Mouse (Mus musculus) heart, adult 8-10 months (tissue): ENCODE results near the gene Zfp275. TPM values are rescaled to one million over a fixed set of nuclear protein-coding genes. Genes with fewer than 3 reads are reported as not detected.
"Not testable (repeated sequence)": the region's sequence is repeated elsewhere in the genome, so short reads cannot be mapped to it uniquely, and the experiment has no call there.

Experiments used
- DNase-seq: peaks from one replicate; pipeline ENCODE4 v3.0.0; 2022; ENCODE audit warnings: low spot score
- total RNA-seq, 4 experiments: library from RNA; stranded (reverse); gene quantifications; 2 replicates each; pipeline ENCODE4 v1.2.4; 2022

Gene Zfp275
- 1 to 10 TPM; 6.1 to 7.5 (median 6.7) TPM for total RNA-seq

GRCm38 (mm10) chrX:73342483-73342895 is at the start of gene Zfp275:
Gene Zfp275 (plus strand): TSS chrX:73342621.
- DNase-seq = peak; percentile 62

- not testable (repeated sequence) for DNase-seq
Observed at GRCm38 (mm10) chrX:73292876-73293275, 49.5 kb upstream of the Zfp275 start, which contains the start of the genes Xlr5a and Xlr5c. Gene Xlr5a (minus strand): TSS chrX:73292976. Gene Xlr5c (minus strand): TSS chrX:73292976.

GRCm38 (mm10) chrX:73295745-73296144 is 46.7 kb upstream of the Zfp275 start:
- DNase-seq = not testable (repeated sequence)

DNA sequence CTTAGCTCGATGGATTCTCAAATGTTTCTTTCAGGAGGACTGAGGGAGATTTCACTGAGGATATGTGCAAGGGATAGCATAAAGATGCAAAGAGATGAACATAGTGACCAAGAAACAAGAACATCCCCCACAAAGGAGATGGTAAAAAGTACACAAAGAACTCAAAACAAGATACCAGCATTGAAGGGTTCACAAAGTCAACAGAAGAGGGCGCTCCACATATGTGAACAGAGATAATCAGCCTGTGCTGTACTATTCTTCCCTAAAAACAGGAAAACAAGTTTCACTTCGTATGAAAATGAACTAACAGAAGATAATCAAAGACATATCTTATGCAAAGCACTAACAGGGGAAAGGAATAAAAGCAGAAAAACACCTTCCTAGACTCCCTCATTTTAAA is 29.9 kb upstream of the Zfp275 start:
- peak; percentile 11 for DNase-seq

GRCm38 (mm10) chrX:73321029-73321428 is 21.4 kb upstream of the Zfp275 start:
- no peak for DNase-seq

DNA sequence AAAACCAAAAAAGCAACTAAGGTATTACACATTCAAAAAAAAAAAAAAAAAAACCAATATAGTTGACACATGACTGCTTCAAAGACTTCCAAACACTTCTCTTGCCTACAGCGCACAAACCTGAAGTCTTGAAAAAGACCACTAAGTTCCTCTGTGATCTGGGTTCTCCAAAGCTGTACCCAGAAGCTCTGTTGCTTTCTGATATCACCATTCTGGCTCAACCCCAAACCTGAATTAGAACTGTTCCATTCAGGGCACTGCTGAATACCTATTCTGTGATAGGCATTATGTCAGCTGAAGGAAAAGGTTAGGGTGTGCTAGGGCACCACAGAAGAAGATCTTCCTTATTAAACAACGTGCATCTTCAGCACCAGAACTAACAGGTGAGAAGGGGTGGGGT is 15.2 kb upstream of the Zfp275 start:
- no peak for DNase-seq

DNA sequence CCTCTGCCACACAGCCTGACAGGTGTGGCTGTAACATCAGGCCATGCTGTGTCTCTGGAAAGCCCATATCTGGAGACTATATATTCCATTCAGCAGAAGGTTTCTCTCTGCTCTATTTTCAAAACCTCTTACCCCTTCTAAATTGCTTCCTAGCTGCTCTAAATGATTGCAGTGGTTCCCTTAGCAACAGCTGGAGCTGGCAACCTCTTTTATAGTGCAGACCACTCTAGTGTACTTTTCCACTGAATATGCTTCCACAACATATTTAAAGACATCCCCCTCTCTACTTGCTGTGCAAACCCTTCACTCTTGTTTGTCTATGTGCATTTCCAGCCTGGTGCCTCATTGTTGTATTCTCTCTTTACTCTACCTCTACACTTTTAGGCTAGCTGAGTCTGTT is 8.9 kb upstream of the Zfp275 start:
- DNase-seq = no peak

- no peak for DNase-seq
Observed at GRCm38 (mm10) chrX:73336740-73337139, 5.7 kb upstream of the Zfp275 start, which contains the start of gene Gm45015. Gene Gm45015 (minus strand): TSS chrX:73336840.

DNA sequence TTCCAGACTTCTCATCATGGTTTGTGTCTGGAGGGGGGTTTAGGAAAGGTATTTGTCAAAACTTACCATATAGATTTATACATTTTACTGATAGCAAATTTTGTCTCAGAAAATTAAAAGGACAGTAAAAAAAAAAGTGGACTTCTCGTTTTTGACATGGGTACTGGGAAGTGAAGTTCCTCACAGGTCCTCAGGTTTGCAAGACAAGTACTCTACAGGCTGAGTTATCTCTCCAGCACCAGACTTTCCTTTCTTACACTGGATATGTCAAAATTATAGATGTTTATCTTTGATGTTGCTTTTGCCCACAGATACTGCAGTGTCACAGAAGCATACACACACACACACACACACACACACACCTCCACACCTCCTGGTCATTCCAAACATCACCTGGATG is 948 bp upstream of the Zfp275 start:
- DNase-seq = no peak

- DNase-seq = no peak
Observed at GRCm38 (mm10) chrX:73342068-73342467, 353 bp upstream of the Zfp275 start.

GRCm38 (mm10) chrX:73342941-73343735 is 717 bp downstream of the Zfp275 start:
- peak; percentile 1 for DNase-seq

GRCm38 (mm10) chrX:73343802-73344201 is 1.4 kb downstream of the Zfp275 start:
- no peak for DNase-seq

GRCm38 (mm10) chrX:73344346-73344745 is 1.9 kb downstream of the Zfp275 start:
- DNase-seq = no peak

DNA sequence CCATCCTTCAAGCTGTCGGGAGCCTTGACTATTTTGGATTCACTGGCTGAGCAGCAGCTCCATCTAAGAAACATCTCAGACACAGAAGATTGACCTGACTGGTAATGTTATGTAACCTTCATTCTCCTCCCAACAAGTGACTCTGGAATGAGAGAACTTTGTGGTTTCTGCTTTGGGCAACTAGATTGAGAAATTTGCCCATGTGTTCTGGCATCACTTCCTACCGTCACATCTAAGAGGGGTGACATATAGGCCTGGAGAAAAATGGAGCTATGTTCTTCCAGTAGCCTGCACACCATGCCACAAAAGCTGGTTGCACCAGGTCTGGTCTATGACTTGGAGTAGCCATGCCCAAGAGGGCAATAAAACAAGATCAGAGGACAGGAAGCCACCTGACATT is 13.7 kb downstream of the Zfp275 start:
- DNase-seq = no peak

GRCm38 (mm10) chrX:73356719-73357118 is 14.3 kb downstream of the Zfp275 start:
- no peak for DNase-seq

DNA sequence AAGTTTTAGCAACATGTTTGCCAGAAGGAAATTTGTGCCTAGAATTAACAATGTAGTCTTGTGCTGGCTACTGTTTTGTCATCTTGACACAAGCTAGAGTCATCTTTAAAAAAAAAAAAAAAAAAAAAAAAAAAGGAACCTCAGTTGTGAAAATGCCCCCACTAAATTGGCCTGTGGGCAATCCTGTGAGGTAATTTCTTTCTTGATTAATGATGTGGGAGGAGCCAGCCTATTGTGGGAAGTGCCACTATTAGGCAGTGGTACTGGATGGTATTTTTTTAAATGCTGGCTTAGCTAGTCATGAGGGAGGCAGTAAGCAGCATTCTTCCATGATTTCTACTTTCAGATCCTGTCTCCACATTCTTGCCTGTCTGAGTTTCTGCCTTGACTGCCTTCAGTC is 20.9 kb downstream of the Zfp275 start:
- no peak for DNase-seq

DNA sequence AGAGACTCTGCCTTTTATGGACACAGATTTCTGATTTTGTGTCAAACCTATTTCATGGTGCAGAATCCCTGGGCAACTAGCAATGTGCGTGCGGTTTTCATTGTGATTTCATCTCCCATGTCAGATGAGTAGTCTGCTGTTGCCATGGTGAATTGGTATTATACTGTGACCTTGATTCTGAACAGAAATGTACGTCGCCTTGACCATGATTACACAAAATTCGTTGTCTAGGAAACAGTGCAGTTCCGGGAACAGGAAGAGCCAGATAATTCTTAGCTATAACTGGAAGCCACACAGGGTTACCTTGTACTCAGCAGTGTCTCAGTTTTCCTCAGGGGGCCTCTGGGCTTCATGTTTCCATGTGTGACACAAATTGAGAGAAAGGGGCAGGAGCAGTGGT is 42.0 kb downstream of the Zfp275 start:
- no peak for DNase-seq

GRCm38 (mm10) chrX:73384924-73385323 is 42.5 kb downstream of the Zfp275 start:
- DNase-seq = no peak

GRCm38 (mm10) chrX:73391481-73391880 is 49.1 kb downstream of the Zfp275 start:
- peak; percentile 2 for DNase-seq

GRCm38 (mm10) chrX:73396446-73396845 is 54.0 kb downstream of the Zfp275 start:
- no peak for DNase-seq

GRCm38 (mm10) chrX:73398636-73399035 is 56.2 kb downstream of the Zfp275 start, which contains the start of gene Gm18336:
Gene Gm18336 (minus strand): TSS chrX:73398736.
- not testable (repeated sequence) for DNase-seq

DNA sequence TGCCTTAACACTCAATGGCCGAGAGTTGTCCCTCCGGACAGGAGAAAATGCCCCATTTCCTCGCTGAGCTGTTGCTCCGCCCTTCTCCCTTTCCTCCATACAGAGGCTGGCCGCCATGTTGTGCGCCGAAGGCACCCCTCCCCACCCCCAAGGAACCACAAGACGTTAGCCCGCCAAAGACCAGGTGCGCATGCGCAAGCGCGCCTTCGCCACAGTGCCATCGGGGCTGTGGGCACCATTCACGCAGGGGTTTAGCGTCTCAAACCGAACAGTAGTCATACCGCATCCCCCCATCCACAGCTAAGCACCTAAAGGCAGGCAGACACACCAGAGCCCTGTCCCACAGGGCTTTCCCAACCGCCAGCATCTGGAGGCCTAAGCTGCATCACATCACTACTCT is 58.5 kb downstream of the Zfp275 start:
- no peak for DNase-seq

GRCm38 (mm10) chrX:73401616-73402015 is 59.2 kb downstream of the Zfp275 start:
- DNase-seq = no peak
